Mouse (Mus musculus): ENCODE data around the gene Ephb1. TPM values are rescaled to one million over a fixed set of nuclear protein-coding genes. Genes with fewer than 3 reads are reported as not detected.

Ephb1 gene
- total RNA-seq, 2 experiments from 2014 or later, result 10.8 to 12.7 TPM

DNA sequence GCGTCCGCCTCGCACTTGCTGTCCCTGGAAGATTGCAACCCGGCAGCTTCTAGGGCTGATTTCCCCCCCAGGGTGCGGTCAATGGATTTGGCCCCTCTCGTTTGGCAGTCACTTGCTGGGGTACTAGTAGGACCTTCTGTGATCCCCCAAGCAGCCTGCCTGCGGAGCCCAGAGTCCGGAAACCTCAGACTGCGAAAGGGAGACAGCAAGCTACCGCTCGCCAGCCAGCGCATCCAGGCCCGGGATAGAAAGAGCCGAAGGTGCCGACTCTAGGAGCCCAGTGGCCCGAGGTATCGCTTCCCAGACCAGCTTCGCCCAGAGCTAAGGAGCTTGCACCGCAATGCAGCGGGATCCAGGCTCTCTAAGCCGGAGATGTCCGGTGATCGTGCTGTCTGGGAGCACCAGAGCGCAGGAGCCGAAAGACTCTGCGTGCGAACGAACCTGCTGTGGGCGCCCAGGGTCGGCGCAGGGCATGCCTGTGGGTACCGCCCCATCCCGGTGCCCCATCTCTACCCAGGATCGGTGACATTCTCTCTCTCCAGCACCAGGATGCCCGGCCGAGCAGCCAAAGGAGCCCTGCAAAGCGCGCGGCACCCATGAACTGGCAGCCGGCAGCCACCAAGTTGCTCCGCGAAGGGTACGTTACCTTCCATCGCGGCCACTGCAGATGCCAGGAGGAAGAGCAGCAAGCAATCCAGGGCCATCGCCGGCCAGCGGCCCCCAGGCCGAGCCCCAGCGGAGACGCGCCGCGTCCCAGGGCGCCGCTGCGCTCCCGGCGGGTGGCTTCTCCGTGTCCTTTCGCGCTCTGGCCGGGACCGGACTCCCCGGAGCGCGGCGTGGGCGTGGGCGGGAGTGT is 629 bp downstream of the Ephb1 start:
- intact Hi-C loops (cut with DNase I), result loop anchor here (1.0 to 10.0 kb wide), 5 partner anchors 47 to 1169 kb away; no protein-coding TSS in a partner anchor
- peak; percentile 26 to 36 for DNase-seq

DNA sequence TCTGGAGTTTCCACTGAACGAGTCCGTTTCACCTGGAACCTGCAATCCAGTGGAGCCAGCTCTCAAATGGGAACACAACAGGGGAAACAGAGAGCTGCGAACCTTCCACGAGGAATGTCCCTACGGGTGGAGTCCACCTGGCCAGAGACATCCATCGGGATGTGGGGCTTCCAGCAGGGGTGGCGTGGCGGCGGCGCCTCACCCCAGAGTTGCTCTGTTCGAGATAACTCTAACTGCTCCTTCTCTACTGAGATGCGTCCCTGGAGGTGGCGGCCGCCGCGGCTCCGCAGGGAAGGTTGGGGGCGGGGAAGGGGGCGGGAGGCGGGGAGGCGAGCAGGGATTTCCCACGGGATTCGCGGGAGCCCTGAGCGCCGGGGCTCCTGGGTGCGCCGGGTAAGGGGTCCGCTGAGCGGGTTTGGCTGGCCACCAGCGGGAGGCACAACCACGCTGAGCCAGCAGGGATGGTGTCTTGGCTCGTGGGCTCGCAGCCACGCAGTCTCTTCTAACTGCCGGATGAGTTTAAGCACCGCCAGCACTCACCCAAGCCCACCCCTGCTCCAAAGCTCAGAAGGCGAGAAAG is 1.3 kb downstream of the Ephb1 start:
- intact Hi-C loops (cut with DNase I), result loop anchor here (2.0 to 10.0 kb wide), 2 partner anchors 86 to 1168 kb away; no protein-coding TSS in a partner anchor
- DNase-seq, result no peak

DNA sequence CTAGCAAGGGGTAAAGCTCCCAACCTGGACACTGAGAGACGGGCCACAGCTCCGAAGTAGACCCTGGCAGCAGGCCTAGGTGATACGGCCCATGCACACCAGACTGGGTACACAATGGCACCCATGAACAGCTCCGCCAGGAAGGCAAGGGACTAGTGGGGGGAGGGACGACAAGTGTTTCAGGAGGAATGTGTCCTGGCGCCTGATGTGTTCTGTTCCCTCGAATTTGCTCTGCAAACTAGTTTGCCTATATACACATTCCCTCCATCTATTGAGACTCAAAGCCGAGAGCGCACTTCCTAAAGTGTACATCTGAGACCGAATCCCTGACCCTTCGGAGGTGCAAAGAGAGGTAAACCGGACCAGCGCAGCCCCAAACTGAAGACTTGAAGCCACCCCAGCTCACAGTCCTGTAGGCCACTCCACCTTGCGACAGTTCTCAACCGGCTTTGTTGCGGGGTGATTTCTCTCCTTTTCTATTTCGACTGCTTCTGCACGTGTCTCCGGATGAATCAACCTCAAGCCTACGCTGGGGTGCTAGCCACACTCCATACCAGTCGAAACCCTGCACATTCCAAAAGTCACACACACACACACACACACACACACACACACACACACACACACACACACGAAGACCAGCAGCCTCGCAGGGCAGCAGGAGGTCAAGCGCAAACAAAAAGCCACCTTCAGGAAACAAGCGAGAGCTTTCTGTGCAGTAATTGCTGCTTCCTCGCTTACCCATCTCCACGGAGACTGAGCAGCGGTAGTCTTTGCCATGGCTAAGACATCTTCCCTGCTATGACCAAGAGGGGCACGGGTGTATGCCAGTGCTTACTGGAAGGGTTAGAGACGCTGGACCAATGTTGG is 2.1 kb downstream of the Ephb1 start:
- intact Hi-C loops (cut with DNase I), result loop anchor here (2.0 to 10.0 kb wide), 2 partner anchors 86 to 1168 kb away; no protein-coding TSS in a partner anchor

DNA sequence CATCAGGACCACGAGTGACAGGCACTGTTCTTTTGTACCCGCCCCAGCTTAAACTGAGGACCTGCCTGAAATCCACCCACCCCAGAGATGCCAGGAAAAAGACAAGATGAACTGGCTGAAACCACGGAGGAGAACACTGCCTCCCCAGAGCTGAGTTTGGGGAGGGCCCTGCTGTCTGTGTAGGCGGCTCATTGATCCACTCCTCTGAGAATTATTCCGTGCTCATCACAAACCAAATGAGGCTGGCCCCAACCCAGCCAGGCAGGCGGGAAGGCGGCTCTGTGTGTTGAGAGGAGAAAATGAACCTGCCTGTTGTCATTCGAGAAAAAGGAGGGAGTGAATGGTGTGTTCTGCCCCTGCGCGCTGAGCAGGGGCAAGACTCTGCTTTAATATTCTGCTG is 2.8 kb downstream of the Ephb1 start:
- DNase-seq, result no peak
- intact Hi-C loops (cut with DNase I), result loop anchor here (2.0 to 10.0 kb wide), 2 partner anchors 85 to 1167 kb away; no protein-coding TSS in a partner anchor

More for the DNA sequence above, 2.1 kb downstream of the Ephb1 start:
- no peak for DNase-seq

DNA sequence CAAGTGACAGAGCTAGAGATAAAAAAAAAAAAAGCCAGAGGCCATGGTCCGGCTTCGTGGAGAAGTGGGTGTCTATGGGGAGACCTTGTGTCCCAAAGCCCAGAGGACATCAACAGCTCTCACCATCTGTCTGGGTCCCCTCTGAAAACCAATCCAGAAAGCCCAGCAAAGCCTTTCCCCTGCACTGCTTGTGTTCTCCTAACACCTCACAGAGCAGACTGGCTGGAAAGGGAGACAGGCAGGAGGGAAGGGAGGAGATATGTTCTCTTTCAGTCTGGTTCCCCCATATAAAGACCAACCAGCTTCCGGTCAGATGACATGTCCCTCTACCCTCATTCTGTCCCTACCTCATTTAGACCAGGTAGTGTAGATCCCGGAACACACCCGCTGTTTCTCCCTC is 3.3 kb downstream of the Ephb1 start:
- intact Hi-C loops (cut with DNase I), result loop anchor here (10.0 kb wide), 1 partner anchor 1166 kb away; no protein-coding TSS in a partner anchor
- no peak for DNase-seq

DNA sequence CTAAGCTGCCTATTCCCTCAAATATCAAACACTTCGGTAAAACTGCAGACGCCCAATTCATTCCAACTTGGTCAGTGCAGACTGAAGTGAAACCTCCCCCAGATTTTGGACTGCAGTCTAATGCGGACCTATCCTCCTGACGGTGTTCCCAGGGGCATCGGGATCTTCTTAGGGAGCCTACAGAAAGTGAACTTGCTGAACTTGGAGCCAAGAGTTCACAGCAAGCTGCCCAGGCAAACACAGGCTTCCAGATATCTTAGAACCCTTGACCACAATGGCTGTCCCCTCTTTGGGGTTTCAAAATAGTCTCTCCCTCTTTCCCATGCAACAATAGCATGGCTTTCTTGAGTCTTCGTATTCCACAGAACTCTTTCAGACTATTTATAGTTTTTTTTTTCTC is 3.8 kb downstream of the Ephb1 start:
- intact Hi-C loops (cut with DNase I), result loop anchor here (10.0 kb wide), 1 partner anchor 1166 kb away; no protein-coding TSS in a partner anchor
- DNase-seq, result no peak

DNA sequence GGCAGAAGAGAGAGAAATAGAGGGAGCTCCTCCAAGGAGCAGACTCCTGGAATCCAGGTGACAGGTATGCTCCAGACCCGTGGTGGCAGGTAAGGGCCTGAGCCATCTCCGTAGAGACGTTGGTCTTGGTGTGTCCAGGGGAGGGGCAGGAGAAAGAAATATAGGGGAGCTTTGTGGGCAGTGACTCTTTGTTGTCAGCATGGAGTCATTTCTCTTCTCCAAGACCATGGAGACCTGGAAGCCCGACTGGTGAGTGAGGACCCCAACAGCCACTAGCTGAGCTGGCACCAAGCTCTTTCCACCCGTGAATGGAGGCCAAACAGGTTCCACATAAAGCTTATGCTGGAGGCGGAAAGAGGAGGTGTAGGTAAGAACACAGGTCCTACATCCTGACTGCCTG is 4.4 kb downstream of the Ephb1 start:
- no peak for DNase-seq
- intact Hi-C loops (cut with DNase I), result loop anchor here (10.0 kb wide), 1 partner anchor 1165 kb away; no protein-coding TSS in a partner anchor

DNA sequence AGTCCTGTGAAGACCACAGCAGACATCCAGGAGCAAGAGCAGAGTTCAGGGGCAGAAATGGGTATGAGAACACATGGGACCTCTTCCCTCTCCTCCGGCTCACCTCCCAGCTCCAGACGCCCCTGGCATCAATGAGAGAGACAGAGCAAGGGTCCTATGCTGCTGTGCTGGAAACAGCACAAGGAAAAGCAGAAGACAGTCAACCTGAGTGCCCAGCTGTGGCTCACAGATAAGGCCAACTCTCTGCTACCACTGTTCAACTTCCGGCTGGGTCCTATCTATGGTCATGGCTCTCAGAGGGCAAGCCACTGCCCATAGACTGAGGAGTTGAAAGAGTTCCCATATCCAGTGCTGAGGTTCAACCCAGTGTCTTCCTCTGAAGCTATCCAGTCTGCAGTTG is 7.7 kb downstream of the Ephb1 start:
- intact Hi-C loops (cut with DNase I), result no loop called here
- DNase-seq, result no peak

DNA sequence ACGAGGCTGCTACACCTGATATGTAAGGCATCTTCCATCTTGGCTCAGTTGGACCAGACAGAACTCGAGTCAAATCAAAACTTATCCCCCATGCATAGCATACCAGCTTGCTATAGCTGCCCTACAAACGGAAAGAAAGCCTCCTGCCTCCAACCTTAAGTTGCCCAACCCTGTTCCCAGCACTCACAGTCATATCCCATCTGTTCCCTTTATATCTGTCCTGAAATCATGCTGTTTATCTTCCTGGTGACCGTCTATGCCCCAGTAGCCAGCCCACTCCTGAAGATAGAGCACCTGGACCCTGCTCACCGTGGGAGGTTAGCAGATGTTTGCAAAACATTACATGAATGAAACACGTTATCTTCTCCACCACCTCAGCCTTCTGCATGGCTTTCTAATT is 9.0 kb downstream of the Ephb1 start:
- intact Hi-C loops (cut with DNase I), result no loop called here
- DNase-seq, result no peak

DNA sequence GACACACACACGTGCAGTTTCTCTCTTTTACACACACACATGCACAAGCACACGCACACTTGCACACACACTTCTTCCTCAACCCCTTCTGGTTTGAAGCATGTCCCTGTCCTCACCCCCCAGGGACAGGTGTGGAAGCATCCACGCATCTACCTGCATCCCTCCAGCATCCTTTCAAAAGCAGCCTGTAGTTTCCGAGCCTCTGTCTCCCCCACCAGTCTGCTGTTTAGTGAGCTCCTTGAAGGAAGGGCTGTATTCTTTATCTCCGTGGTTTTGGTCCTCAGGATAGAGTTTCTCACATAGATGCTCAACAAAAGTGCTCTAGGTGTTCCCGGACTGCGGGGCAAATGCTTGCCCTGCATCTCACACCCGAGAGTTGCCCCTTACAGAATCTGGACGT is 9.4 kb downstream of the Ephb1 start:
- DNase-seq, result no peak
- intact Hi-C loops (cut with DNase I), result no loop called here

DNA sequence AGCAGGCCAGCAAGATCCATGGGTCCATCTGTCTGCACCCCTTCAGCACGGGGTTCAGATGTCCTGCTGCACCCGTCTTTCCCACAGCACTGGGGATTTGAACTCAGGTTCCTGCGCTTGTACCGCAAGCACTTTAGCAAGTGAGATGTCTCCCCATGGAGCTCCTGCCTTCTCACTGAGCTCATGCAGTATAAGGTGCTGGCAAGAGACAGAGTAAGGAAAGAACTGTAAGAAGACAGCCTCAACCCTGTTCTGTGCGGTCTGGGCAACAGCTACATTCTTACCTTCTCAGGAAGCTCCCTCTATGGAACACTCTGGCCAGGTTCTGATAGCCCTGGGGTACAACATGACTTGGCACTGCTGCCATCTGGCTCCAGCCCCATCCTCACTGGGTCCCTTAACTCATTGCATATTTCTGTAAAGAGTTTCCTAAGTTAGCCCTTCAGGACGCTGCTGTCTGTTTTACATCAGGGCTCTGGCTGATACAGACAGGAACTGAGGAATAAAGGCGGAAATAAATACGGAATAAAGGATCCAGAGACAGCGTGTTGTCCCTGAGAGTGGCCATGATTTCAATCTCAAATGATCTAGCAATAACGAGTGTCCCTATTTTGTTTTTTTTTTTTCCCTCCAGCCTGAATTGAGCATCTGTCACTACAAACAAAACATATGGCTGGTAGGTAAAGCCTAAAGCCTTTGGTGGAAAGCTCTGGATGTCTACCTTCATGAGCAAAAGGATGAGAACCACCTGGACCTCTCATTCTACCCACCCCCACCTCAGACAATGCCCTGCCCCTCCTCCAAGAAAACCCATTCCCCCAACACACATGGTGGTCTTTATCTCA is 10.2 kb downstream of the Ephb1 start:
- intact Hi-C loops (cut with DNase I), result no loop called here
- no peak for DNase-seq

DNA sequence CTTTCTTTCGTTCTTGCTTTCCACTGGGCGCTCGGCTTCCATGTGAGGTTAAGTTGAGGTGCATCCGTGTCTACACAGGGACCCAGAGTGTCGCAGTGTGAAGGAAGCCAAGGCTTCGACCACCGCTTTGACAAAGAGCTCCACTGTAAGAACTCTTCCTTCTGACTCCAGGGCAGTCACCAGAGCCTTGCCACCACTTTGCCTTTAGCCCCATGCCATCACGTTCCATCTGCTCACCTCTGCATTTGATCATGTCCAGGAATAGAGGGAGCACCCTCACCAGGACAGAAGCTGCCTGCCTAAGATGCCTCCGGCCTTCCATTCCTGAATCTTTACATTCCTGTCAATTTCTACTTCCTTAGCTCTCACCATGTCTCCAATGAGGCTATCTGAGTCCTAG is 11.4 kb downstream of the Ephb1 start:
- intact Hi-C loops (cut with DNase I), result no loop called here
- no peak for DNase-seq

DNA sequence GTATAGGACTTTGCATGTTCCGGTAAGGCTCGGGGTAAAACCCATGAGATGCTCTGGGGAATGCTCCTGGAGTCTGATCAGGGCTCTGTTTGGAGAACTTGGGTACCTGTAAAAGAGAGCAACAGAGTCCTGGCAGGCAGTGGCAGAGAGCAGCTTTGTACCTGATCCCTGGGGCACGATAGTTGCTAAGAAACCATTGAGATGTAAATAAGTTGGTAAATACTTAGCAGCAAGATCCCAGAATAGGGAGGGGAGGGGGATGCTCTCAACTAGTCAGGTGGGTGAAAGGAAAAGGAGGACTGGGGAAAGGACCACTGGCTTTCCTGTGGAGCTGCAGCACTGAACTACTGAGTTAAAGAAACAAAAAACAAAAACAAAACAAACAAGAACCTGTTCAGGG is 12.5 kb downstream of the Ephb1 start:
- intact Hi-C loops (cut with DNase I), result no loop called here
- no peak for DNase-seq

DNA sequence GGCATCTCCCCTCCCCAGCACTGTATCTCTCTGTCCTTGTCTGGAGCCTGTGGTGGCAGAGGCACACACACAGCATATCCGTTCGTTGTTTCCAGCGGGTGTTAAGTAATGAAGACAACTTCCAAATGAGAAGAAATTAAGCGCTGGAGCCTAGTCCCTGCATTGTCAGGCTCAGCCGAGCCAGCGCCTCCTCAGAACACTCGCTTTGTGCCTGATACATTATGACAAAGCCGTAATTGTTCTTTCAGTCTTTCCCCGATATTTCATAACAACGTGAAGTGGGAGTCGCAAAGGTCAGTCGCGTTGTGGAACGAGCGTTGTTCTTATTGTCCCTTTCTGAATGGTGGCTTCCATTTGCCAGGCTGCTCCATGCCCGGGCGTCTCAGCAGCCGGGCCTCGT is 13.7 kb downstream of the Ephb1 start:
- DNase-seq, result no peak
- intact Hi-C loops (cut with DNase I), result no loop called here

DNA sequence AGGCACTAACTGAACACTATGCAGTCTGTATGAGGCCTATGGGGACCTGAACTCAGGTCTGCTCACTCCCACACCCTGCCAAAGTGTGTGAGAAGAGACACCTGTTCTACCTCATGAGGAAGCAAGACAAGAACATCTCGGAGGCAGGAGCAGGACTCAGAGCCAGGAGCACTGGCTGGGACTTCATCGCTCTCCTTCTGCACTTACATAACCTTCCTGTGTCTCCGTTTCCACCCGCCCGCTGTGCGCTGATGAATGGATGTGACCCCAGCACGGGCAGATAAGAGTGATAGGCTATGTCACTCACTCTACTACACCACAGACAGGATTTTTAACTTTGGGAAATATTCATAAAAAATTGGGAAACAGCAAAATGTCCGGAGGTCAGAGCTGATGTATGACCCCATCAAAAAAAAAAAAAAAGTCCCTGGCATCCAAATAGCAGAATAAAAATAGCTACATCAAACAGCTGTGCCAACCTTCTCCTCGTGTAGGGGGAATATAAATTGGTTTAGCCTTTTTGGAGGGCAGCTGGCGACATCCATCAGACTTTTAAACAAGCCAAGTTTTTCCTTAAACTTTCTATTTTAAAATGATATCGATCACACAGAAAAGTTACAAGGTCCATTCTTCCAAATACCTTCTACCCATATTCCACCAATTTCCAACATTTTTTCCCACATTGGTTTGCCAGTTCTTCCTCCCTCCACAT is 18.8 kb downstream of the Ephb1 start:
- DNase-seq, result no peak

DNA sequence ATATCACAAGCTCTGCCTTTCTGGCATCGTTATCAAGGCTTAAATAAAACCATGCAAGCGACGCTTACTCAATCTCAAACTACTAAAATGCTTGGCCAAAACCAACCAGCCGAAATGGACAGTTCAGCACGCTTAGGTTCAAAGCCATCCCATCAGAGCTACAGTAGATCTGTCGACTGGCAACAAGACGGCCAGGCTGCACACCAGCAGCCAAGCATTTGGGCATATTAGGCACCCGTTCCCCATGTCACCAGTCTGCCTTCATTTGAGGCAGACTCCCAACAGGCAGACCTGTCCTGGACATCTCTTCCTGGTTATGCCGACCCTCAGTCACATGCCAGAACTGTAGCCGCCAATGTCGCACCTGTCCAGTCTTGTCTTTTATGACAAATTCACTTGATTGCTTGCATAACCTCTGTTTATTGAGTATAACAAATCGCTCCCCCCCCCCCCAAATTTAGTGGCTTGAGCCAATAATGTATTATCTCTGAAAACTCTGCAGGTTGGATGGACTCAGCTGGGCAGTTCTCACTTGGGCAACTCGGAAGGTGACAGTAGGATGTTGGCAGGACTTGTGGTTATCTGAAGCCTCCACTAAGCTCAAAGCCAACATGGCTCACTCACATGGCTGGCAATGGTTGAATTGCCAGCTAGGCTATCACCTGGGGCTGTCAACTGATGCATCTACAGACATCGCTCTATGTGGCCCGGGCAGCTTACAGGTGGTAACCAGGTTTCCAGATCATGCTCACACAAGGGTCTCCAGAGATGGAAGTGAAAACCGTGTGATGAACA is 24.0 kb downstream of the Ephb1 start:
- intact Hi-C loops (cut with DNase I), result no loop called here
- no peak for DNase-seq

More for the DNA sequence above, 18.8 kb downstream of the Ephb1 start:
- intact Hi-C loops (cut with DNase I), result no loop called here

DNA sequence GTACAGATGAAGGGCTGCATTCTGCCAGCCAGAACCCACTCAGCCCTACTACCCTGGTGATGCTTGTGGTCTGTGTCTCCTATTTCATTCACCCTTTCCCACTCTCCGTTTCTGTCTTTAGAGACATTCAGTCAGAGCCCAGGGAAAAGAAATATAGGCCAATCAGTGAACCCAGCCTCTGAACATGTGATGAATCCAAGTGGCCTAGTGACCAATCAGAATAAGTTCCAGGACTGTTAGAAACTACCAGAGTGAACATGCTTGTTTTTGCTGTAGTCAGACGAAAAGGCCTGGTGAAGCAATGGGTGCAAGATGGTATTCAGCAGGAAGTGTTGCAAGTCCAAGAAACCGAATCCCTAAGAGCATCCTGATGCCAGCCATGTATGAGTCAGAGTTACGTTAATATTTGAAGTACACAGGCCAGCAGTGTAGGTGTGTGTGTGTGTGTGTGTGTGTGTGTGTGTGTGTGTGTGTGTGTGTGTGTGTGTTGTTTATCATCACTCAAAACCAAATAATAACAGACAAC is 26.8 kb downstream of the Ephb1 start:
- DNase-seq, result no peak
- intact Hi-C loops (cut with DNase I), result no loop called here

DNA sequence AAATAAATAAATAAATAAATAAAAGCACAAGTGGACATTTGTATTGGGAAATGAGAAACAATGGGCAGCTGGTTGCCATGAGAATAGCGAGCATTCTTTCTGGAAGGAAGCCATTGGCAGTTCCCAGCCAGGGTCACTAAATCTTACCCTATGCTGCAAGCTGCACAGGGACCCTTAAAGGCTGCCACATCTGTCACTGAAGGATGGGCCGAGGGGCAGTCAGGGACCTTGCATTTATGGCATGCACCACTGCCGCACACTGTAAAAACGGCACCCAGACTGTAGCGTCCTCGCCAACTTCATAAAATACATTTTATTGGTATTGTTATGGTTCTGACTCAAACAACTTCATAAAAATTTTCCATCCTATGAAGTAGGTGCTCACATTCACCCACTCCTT is 39.1 kb downstream of the Ephb1 start:
- intact Hi-C loops (cut with DNase I), result no loop called here
- DNase-seq, result no peak

Measured in heart, postnatal 14 days (tissue).